Mouse (Mus musculus) layer of hippocampus, adult 18-20 months (tissue): ENCODE results near the gene Pcnx2. TPM values are rescaled to one million over a fixed set of nuclear protein-coding genes. Genes with fewer than 3 reads are reported as not detected.
A peak's percentile ranks its signal among the peaks of the same experiment; 100 is the strongest.

ENCODE experiments used
- DNase-seq, 2 experiments: peaks; one replicate each; pipeline ENCODE4 v3.0.0; 2022; ENCODE audit warnings: low spot score in 2 of 2
- total RNA-seq, 2 experiments: library from RNA; stranded (reverse); gene quantifications; 2 replicates each; pipeline ENCODE4 v1.2.3; 2021

Gene Pcnx2
- total RNA-seq, 2 experiments from 2014 or later, result 66.1 to 67.7 TPM

- peak; percentile 61 to 86 for DNase-seq
These were observed 74.4 kb downstream of the Pcnx2 start for GRCm38 (mm10) chr8:125823719-125824118.

- DNase-seq, result no peak
These were observed 76.1 kb downstream of the Pcnx2 start for GRCm38 (mm10) chr8:125822065-125822464.

GRCm38 (mm10) chr8:125819797-125820196 is 78.3 kb downstream of the Pcnx2 start:
- peak; percentile 81 to 90 for DNase-seq

- DNase-seq, result no peak
These were observed 79.3 kb downstream of the Pcnx2 start for GRCm38 (mm10) chr8:125818796-125819195.

- no peak for DNase-seq
These were observed 81.4 kb downstream of the Pcnx2 start for GRCm38 (mm10) chr8:125816742-125817141.

GRCm38 (mm10) chr8:125808826-125809225 is 89.3 kb downstream of the Pcnx2 start:
- DNase-seq, result peak; percentile 73 to 81

- DNase-seq, result no peak
These were observed 90.2 kb downstream of the Pcnx2 start for GRCm38 (mm10) chr8:125807905-125808310.

GRCm38 (mm10) chr8:125806459-125806858 is 91.7 kb downstream of the Pcnx2 start:
- DNase-seq, result peak in 1 of 2 experiments; percentile 51

- no peak for DNase-seq
These were observed 101.1 kb downstream of the Pcnx2 start for GRCm38 (mm10) chr8:125796970-125797369.

- no peak for DNase-seq
These were observed 102.8 kb downstream of the Pcnx2 start for GRCm38 (mm10) chr8:125795341-125795740.

GRCm38 (mm10) chr8:125792816-125793455 is 105.2 kb downstream of the Pcnx2 start:
- no peak for DNase-seq

GRCm38 (mm10) chr8:125786886-125787285 is 111.2 kb downstream of the Pcnx2 start:
- DNase-seq, result peak; percentile 19 to 30

- no peak for DNase-seq
These were observed 116.0 kb downstream of the Pcnx2 start for GRCm38 (mm10) chr8:125782161-125782560.

GRCm38 (mm10) chr8:125779656-125780055 is 118.5 kb downstream of the Pcnx2 start:
- DNase-seq, result no peak

GRCm38 (mm10) chr8:125778919-125779318 is 119.2 kb downstream of the Pcnx2 start:
- DNase-seq, result no peak

- DNase-seq, result no peak
These were observed 120.5 kb downstream of the Pcnx2 start for GRCm38 (mm10) chr8:125777478-125778164.

GRCm38 (mm10) chr8:125776800-125777199 is 121.3 kb downstream of the Pcnx2 start:
- no peak for DNase-seq

- no peak for DNase-seq
These were observed 121.8 kb downstream of the Pcnx2 start for GRCm38 (mm10) chr8:125776314-125776713.

GRCm38 (mm10) chr8:125775031-125775430 is 123.1 kb downstream of the Pcnx2 start:
- DNase-seq, result no peak

- DNase-seq, result no peak
These were observed 124.8 kb downstream of the Pcnx2 start for GRCm38 (mm10) chr8:125773281-125773803.

- no peak for DNase-seq
These were observed 125.8 kb downstream of the Pcnx2 start for GRCm38 (mm10) chr8:125772300-125772699.

GRCm38 (mm10) chr8:125768079-125768478 is 130.0 kb downstream of the Pcnx2 start:
- DNase-seq, result no peak
